Mouse (Mus musculus): ENCODE measurements around the gene Uaca.

Gene Uaca

DNA sequence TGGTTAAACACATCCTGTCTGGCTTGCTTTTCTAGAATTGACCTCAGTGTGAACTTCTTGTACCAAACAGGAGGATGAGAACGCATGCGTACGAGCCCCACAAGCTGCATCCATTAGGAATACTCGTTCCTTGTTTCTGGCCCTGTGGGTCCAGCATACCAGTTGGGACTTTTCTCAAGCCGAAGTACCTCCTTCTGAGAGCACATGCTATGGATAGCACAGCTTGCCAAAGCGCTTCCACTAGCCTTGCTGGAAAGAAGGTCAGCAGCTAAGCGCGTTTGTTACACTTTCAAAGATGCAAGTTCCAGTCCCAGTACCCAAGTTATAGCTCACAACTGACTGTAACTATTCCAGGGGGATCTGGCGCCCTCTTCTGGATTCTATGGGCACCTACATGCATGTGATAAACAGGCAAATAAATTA lies 93.1 kb downstream of the Uaca start:
- DNase-seq: peak; percentile 41

DNA sequence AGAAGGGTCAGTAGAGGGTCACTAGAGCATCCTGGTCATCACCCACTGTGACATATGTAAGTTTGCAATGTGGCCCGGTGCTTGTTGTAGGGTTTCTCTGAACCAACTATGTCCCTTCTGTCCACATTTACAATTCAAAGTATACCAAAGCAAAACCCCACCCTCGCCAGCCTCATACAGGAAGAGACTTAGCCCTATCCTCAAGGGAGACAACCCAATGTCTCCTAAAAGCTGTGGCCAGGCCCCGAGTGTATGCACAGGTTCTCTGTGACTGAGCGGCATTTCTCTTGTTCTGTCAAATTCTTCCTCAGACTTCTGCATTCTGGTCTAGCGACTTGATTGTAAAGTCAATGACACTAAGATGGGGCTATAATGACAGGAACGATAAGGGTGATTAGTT lies 99.2 kb downstream of the Uaca start:
- no peak for DNase-seq

DNA sequence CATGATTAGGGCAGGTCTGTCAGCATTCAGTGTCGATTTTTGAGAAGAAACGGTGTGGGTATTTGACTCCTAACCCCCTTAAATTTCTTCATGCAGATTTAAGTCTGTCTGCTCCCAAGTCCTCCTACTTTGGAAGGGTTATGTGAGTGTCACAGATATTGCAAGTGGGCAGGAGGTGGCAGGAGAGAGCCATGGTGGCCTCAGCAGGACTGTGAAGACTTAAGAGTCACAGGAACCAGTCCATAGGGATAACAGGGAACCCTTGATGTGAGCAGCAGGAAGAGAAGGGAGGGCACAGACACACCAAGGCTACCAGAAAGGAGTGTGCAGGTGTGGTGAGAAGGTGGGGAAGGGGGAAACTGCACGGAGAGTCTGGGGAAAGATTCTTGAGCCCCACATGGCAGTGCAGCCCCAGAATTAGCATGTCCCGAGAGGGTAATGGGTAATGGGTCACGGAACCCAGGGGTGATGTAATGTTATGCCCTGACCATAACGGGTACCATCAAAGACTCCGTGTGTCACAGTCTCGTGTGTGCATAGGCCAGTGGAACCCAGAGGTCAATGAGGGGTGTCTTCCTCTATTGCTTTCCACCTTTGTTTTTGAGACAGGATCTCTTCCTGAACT lies 101.3 kb downstream of the Uaca start:
- peak; percentile 58 for DNase-seq

DNA sequence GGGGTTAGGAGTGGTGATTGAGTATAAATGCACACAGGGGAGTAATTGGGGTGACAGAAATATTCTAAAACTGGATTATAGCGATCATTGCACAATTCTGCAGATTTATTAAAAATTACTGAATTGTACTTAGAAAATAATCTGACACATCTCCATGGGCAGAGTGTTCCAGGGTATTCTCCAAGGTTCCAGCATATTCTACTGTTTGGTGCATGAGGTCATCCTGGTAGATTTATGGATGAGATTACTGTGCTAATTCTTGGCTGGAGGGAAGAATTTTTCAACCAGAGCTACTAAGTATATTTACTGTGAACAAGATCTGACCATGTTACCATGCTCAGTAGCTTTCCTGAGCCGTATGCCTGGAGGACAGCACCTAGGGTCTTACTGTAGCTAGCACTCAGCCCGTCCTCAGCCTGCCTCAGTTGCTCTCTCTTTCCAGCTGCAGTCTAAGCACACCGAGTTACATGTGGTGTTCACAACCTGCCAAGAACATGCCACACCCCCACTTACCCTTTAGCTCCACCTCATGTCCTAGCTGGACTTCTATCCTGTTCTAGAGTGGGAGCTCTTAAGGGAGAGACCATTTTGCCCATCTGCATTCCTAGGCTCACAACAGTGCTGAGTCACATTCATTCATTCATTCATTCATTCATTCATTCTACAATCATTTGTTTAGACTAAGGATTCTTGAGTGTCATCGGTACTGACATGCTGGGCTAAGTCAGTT lies 104.1 kb downstream of the Uaca start:
- DNase-seq: no peak

DNA sequence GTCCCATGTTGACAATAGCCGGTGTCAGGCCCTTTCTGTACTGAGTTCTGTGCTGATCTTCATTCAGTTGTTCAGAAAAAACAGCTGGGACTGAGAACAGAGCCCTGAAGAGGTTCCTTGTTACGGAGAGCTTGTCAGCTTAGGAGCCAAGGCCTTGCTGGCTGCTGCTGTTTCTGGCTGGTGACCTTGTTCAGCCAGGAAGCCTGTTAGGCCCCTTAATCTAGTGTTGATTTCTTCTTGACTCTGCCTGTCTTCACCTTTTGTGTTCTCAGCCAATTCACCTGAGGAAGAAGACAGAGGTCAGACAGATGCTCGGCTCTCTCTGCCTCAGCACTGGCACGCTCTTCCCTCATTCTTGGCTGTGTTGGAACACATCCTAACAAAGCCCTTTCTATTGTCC lies 104.9 kb downstream of the Uaca start:
- no peak for DNase-seq

DNA sequence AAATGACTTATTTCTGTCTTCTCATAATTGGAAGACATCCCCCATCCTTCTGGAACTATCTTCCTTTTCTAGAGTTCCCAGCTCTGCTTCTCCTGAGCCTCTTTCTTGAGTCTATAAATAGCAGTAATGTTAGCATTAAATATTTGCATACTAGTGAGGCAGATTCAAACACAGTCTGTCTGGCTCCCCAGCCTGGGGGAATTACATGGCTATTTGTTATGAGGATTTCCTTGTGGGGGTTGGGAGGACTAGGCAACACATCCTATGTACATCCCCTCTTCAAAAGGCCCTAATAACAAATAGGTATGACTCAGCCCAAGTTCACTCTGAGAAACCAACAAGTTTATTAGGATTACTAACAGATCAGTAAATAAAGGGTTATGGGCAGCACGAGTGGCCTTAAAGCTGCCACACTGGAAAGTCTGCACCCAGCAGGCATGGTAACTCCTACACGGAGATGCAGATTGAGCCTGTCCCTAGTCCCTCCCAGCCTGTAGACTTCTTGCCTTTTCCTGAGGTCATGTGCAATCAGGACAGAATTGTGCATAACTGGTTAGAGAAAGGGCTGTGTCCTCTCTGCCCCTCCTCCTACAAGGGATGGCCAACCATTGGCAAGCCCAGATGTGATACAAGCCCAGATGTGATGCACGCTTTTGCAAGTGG lies 105.6 kb downstream of the Uaca start:
- DNase-seq: no peak

DNA sequence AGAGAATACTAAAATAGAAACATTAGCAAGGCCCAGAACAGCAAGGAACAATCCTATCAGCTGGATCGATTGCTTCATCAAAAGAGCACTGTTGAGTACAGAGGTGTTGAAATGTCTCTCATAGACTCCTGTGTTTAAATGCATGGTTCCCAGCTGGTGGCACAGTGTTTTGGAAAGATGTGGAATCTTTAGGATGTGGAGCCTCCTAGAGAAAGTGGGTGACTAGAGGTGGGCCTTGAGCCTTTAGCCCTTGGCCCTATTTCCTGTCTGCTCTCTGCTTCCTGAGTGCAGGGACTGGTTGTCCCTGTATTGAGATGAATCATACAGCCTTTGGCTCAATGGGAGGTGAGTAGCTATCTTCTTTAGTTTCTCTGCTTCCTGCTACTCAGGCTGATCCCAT lies 117.9 kb downstream of the Uaca start:
- no peak for DNase-seq

DNA sequence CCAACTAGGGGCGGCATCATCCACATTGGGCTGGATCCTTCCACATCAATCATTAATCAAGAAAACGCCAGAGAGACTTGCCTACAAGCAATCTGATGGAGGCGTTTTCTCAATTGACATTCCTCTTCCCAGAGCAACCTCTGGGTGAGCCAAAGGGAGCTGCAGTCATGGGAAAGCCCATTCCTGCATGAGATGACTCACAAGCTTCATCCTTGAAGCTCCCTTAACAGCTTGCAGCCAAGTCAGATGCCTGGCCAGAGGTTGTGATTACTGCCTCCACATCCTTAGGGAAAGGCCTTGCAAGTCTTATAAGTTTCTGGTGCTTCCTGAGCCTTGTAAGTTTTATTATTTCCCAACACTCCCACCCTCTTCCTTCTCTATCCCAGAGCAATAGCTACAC lies 119.3 kb downstream of the Uaca start:
- DNase-seq: no peak

DNA sequence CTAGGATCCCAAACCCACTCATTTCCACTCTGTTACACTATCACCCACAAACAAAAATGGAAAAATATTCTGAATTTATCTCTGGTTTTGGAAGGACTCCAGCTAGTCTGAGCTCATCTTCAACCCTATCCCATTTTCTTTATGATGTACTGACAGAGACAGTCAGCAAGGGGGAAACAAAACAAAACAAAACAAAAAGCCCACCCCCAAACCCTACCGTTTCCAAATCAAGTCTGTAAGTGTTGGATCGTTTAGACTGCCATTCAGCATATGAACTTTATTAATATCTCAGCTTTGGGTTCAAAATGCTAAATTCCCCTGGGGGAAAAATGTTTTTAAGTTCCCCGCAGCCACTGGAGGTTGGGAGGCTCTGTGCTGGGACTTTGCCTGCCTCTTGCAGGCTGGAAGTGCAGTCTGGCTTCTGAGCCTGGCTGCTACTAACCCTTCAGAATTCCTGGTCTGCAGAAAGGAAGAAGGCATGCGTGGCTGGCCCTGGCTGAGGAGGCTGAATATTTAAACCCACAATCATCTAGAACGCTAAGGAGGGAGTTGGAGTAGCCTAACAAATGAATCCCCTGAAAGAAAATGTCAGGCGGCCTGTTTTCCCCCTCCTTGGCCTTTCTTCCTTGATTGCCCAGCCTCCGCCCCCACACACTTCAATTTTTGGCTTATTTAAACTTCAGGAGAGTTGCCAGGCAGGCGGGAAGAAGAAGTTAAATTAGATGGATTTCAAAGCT lies 125.8 kb downstream of the Uaca start:
- no peak for DNase-seq

DNA sequence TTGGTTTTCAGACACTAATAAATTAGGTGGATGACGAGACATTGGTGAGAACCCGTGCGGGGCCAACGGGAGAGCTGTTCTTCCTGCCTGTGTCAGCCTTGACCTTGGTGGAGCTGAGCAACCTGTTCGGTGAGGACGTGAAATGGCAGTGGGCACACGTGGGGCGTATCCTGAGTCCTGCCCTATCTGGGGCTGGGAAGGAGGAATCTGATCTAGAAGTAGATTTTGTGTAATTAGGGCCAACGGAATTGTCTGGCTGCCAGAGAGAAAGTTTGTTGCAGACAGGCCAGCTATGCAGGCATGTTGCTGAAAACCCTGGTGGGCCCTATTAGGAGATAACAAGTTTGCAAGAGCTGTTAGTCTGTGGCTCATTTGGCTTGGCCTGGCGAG lies 126.3 kb downstream of the Uaca start:
- DNase-seq: no peak

DNA sequence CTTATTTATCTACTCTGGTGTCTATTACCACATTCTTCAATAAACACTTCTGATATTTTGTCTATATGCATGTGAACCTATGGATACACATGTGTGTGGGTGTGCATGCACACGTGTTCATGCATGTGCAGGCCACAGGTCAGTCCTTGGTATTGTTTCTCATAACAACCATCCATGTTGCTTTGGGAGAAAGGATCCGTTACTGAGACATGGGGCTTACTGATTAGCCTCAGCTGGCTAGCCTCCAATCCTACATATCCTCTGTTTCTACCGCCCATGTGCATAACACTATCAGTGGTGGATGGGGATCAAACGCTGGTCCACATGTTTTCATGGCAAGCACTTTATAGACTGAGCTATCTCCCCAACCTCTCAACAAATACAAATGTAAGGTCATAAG lies 126.9 kb downstream of the Uaca start:
- DNase-seq: no peak

DNA sequence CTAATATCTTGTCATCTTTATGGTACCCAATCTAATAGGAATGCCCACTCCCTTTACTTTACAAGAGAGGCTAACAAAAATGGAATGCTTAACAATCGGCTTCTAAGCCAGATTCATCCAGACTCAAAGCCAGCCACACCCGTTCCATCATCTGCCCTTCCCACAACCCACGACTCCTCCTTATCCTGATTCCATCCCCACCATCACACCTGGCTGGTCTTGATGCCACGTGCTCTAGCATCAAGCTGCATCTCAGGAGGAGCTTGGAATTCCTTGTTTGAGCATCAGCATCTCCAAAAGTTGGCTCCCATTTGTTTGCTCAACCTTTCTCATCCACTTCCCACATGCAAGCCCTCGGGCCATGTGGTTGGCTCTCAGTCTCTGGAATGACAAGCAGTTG lies 127.5 kb downstream of the Uaca start:
- DNase-seq: no peak

DNA sequence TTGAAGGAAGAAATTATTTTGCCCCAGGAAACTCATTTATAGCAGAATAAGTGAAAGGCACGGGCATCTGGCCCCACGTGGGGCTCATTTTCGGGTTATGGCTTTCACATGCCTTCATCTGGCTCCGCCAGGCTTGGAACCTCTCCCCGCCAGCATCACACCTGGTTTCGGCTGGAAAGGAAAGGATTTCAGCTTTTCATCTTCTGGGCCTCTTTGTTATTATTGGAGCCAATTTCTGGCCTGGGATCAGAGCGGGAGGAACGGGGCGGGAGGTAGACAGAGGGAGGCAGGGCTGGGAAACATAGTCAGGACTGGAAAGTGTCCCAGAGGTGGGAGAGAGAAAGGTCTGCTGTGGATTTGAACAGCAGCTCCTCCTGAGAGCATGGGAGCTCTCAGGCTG lies 132.0 kb downstream of the Uaca start:
- DNase-seq: no peak

DNA sequence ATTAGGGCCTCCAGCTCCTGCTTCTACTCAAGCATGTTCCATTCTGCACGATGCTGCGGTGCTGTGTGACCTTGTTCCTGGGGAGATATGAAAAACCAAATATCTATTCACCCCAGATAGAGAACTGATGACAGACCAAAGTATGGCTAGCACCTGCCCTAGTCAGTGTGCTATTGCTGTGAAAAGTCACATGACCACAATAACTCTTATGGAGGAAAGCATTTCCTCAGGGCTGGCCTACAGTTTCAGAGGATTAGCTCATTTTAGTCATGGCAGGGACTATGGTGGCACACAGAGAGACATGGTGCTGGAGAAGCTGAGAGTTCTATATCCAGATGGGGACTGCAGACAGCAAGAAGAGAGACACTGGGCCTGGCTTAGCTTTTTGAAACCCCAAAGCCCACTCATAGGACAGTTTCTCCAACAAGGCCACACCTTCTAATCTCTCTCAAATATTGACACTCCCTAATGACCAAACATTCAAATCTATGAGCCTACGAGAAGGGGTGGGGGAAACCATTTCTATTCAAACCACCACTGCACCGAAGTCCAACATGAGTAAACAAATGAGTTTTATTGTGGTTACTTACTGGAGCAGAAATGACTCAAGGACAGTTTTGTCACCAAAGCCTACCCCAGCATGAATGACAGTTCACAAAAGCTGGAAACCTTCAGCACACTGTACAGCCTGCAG lies 135.1 kb downstream of the Uaca start:
- no peak for DNase-seq
